Mouse (Mus musculus) midbrain, embryonic 12.5 days (tissue): ENCODE data around the gene Mypop. TPM values are rescaled to one million over a fixed set of nuclear protein-coding genes. Genes with fewer than 3 reads are reported as not detected.

Source experiments
- ATAC-seq: fragments of 200-750 bp; cut with Nextera tagmentation; 2 replicates; pipeline ENCODE4 v1.8.0; 2017; ENCODE audit warnings: low read depth, moderate TSS enrichment, moderate library complexity; ENCODE audit not compliant: low FRiP score
- H3K27ac ChIP-seq: fragments of 300-500 bp; sonication (generic); replicated peaks from 2 replicates; pipeline ENCODE4 v1.5.1; 2016; ENCODE audit warnings: mild to moderate bottlenecking
- H3K27me3 ChIP-seq: fragments of 300-500 bp; sonication (generic); 2 replicates; pipeline ENCODE4 v1.6.1; 2016; ENCODE audit warnings: mild to moderate bottlenecking
- H3K36me3 ChIP-seq: fragments of 300-500 bp; sonication (generic); 2 replicates; pipeline ENCODE4 v1.6.1; 2016
- H3K4me1 ChIP-seq: fragments of 300-500 bp; sonication (generic); 2 replicates; pipeline ENCODE4 v1.6.1; 2016
- H3K4me2 ChIP-seq: fragments of 300-500 bp; sonication (generic); replicated peaks from 2 replicates; pipeline ENCODE4 v1.6.1; 2016; ENCODE audit warnings: mild to moderate bottlenecking, moderate library complexity
- H3K4me3 ChIP-seq: fragments of 300-500 bp; sonication (generic); 2 replicates; pipeline ENCODE4 v1.5.1; 2016; ENCODE audit warnings: mild to moderate bottlenecking
- H3K9ac ChIP-seq: fragments of 300-500 bp; sonication (generic); replicated peaks from 2 replicates; pipeline ENCODE4 v1.6.1; 2016; ENCODE audit warnings: mild to moderate bottlenecking, moderate library complexity
- H3K9me3 ChIP-seq: fragments of 300-500 bp; sonication (generic); 2 replicates; pipeline ENCODE4 v1.6.1; 2016; ENCODE audit warnings: mild to moderate bottlenecking
- WGBS: fragments of 180-500 bp; shearing (Covaris S2); methylation state at CpG from one replicate; pipeline ENCODE4 v1.1.7; 2016; 5-methylcytosine and 5-hydroxymethylcytosine counted together
- polyA plus RNA-seq: library from polyadenylated mRNA; unstranded; fragments of >200 nt; fragmentation: Nextera tagmentation; extraction: Ambion mirVana; gene quantifications from 2 replicates; pipeline ENCODE4 v1.2.1, GENCODE M21; 2016

The Mypop gene
- polyA plus RNA-seq: 5.3 and 6.1 TPM in 2 replicates

DNA sequence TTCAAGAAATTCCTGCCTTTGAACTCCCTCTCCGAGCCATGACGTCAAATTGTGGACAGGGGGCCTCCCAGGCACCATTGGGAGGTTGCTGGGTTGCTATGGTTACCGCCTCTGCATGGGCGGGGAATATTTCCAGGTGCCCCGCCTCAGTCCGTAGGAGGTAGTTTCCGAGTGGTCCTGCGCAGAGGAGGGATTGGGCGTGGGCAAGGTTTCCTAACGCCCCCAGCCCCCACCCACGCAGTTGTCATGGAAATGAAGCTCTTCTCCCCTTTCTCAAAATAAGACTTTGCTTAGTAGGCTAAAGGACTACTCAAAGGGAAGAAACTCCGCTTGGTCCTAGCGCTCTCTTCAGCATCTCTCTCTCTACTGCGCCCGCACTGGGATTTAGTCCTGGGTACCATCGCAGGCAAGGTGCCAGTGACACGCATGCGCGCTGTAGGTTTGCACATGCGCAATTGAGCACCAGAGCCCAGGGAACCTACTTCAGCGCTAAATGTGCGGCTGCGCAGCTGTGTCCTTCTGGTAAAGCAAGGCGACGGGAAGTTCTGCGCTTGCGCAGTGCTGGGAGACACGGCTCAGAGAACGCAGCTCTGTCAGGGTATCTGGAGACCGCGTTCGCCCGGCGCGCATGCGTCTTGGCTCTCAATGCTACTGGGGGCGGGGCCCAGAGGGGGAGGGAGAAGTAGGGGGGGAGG lies at the start of gene Mypop:
Gene Mypop, plus strand, starts transcription at position 645 of the 695 bp plus-strand sequence.
- peak; percentile 93 for ATAC-seq
- Histone ChIP-seq H3K9ac (peak within 1 kb of the TSS; percentile 69), H3K27ac (peak within 1 kb of the TSS; percentile 95), H3K27me3 (peaks cover 25% of the 10 kb centered on the region), H3K4me3 (peak within 1 kb of the TSS; percentile 56), H3K4me1 (peaks cover 24% of the 10 kb centered on the region), H3K9me3 (no peaks in the 10 kb centered on the region), H3K4me2 (peak within 1 kb of the TSS; percentile 73), H3K36me3 (0 out of 2 replicates have a peak, but pooled peaks cover 4% of the 10 kb centered on the region)
- under 1% methylated on average over 36 of the region's 37 CpGs for WGBS

- Histone ChIP-seq H3K36me3 (peaks cover 30% of the 10 kb centered on the region), H3K27me3 (no peaks in the 10 kb centered on the region), H3K9ac (peak overlapping the region; percentile 46; the same call in 1 of the 2 replicates), H3K27ac (peak overlapping the region; percentile 93), H3K4me2 (peak overlapping the region; percentile 47), H3K4me1 (peaks cover 47% of the 10 kb centered on the region), H3K9me3 (no peaks in the 10 kb centered on the region), H3K4me3 (peak overlapping the region; percentile 21)
- ATAC-seq: peak; percentile 92
- WGBS: 18% methylated on average over 1 of the region's 1 CpGs
Observed at GRCm38 (mm10) chr7:18942376-18942775, 48.7 kb upstream of the Mypop start.

GRCm38 (mm10) chr7:18942815-18943214 lies 48.2 kb upstream of the Mypop start:
- H3K27me3 ChIP-seq: no peaks in the 10 kb centered on the region
- H3K9ac ChIP-seq: 0 out of 2 replicates have a peak overlapping the region, but pooled peaks have one; percentile 16
- 41% methylated on average over 9 of the region's 9 CpGs for WGBS
- peaks cover 34% of the 10 kb centered on the region for H3K36me3 ChIP-seq
- peak overlapping the region; percentile 47 for H3K4me2 ChIP-seq
- ATAC-seq: peak; percentile 57
- H3K9me3 ChIP-seq: no peaks in the 10 kb centered on the region
- H3K4me1 ChIP-seq: peaks cover 52% of the 10 kb centered on the region
- no peak overlapping the region for H3K4me3 ChIP-seq
- H3K27ac ChIP-seq: peak overlapping the region; percentile 93

DNA sequence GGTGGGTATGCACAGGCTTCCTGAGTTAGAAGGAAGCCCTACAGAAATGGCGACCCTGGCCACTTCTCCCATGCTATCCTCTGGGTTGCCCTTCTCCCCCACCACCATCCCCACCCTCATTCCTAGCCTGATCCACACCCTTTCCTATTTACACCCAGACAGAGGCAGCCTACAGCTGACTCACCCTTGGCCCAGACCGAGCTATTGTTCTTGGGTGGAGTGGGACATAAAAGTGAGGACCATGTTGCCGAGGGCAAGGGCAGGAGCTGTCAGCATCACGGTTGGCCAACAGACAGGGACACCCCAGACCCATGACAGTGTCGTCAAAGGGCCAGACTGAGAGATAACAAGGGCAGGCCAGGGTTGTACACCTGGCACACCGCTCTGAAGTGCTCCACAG lies 42.9 kb upstream of the Mypop start:
- Histone ChIP-seq H3K4me2 (no peak overlapping the region), H3K27ac (peak overlapping the region; percentile 97), H3K4me1 (peaks cover 64% of the 10 kb centered on the region), H3K4me3 (no peak overlapping the region), H3K36me3 (peaks cover 50% of the 10 kb centered on the region), H3K9me3 (no peaks in the 10 kb centered on the region), H3K27me3 (no peaks in the 10 kb centered on the region), H3K9ac (peak overlapping the region; percentile 28; the same call in 1 of the 2 replicates)
- WGBS: 46% methylated on average over 6 of the region's 6 CpGs
- no peak for ATAC-seq

DNA sequence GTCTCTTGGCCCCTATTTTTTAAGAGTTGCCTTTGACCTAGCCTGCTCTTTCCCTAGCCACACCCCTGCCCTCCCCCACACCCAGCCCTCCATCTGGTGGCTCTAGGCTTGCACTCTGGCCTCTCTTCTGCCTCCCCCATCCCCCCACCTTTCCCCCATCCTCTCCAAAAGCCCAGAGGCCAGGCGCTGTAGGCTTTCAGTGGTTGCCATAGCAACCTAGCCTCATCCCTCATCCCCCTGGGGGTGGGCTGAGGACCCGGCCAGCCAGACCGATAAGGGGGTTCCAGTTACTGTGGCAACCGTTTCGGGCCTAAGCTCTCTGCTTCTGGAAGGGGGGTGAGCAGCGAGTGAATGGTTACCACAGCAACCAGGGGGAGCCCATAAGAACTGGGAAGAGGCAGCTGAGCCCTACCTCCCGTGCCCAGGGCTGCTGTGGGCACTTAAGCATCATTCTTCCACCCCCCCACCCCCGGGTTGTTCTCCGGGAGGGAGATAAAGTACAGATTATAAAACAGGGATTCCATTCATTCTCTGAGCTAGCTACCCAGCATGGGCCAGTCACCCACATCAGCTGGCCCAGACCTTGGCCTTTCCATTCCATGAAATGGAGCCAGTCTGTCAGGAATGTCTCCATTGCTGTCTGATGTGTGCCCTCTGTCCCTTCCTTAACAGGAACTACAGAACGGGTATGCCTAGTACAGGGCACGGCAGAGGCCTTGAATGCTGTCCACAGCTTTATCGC lies 41.1 kb upstream of the Mypop start:
- WGBS: 12% methylated on average over 12 of the region's 12 CpGs
- H3K9me3 ChIP-seq: no peaks in the 10 kb centered on the region
- H3K4me3 ChIP-seq: peak overlapping the region; percentile 3
- ATAC-seq: peak; percentile 96
- H3K9ac ChIP-seq: peak overlapping the region; percentile 29; the same call in 1 of the 2 replicates
- H3K4me1 ChIP-seq: peaks cover 47% of the 10 kb centered on the region
- peaks cover 55% of the 10 kb centered on the region for H3K36me3 ChIP-seq
- H3K27ac ChIP-seq: peak overlapping the region; percentile 97
- H3K4me2 ChIP-seq: peak overlapping the region; percentile 49
- H3K27me3 ChIP-seq: no peaks in the 10 kb centered on the region

GRCm38 (mm10) chr7:18950523-18951315 lies 40.3 kb upstream of the Mypop start:
- Histone ChIP-seq H3K4me2 (peak overlapping the region; percentile 49), H3K27me3 (0 out of 2 replicates have a peak, but pooled peaks cover 5% of the 10 kb centered on the region), H3K9me3 (no peaks in the 10 kb centered on the region), H3K4me3 (peak overlapping the region; percentile 3), H3K27ac (peak overlapping the region; percentile 97), H3K9ac (peak overlapping the region; percentile 29; the same call in 1 of the 2 replicates), H3K36me3 (peaks cover 53% of the 10 kb centered on the region), H3K4me1 (peaks cover 47% of the 10 kb centered on the region)
- WGBS: 16% methylated on average over 18 of the region's 18 CpGs
- ATAC-seq: 0 out of 2 replicates have a peak, but pooled peaks have one; percentile 11

- Histone ChIP-seq H3K27ac (peak overlapping the region; percentile 97), H3K4me3 (peak overlapping the region; percentile 3; the same call in 1 of the 2 replicates), H3K4me2 (peak overlapping the region; percentile 49), H3K36me3 (peaks cover 56% of the 10 kb centered on the region), H3K4me1 (peaks cover 50% of the 10 kb centered on the region), H3K27me3 (peaks cover 8% of the 10 kb centered on the region; the same call in 1 of the 2 replicates), H3K9me3 (no peaks in the 10 kb centered on the region), H3K9ac (0 out of 2 replicates have a peak overlapping the region, but pooled peaks have one; percentile 2)
- no peak for ATAC-seq
- 22% methylated on average over 15 of the region's 15 CpGs for WGBS
Observed at GRCm38 (mm10) chr7:18951397-18951796, 39.6 kb upstream of the Mypop start.

DNA sequence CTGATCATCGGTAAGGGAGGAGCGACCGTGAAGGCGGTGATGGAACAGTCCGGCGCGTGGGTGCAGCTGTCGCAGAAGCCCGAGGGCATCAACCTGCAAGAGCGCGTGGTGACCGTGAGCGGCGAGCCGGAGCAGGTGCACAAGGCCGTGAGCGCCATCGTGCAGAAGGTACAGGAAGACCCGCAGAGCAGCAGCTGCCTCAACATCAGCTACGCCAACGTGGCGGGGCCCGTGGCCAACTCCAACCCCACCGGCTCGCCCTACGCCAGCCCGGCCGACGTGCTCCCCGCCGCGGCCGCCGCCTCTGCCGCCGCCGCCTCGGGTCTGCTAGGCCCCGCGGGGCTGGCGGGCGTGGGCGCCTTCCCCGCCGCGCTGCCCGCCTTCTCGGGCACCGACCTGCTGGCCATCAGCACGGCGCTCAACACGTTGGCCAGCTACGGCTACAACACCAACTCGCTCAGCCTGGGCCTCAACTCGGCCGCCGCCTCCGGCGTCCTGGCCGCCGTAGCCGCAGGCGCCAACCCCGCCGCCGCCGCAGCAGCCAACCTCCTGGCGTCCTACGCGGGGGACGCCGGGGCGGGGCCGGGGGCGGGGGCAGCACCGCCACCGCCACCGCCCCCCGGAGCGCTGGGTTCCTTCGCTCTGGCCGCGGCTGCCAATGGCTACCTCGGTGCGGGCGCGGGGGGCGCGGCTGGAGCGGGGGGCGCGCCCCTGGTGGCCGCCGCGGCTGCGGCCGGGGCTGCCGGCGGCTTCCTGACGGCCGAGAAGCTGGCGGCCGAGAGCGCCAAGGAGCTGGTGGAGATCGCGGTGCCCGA lies 33.3 kb upstream of the Mypop start:
- H3K4me3 ChIP-seq: peak overlapping the region; percentile 41
- H3K9ac ChIP-seq: peak overlapping the region; percentile 67
- H3K27me3 ChIP-seq: peaks cover 32% of the 10 kb centered on the region
- no peaks in the 10 kb centered on the region for H3K9me3 ChIP-seq
- peak; percentile 48 for ATAC-seq
- peak overlapping the region; percentile 75 for H3K4me2 ChIP-seq
- peak overlapping the region; percentile 79 for H3K27ac ChIP-seq
- H3K4me1 ChIP-seq: peaks cover 63% of the 10 kb centered on the region
- peaks cover 41% of the 10 kb centered on the region for H3K36me3 ChIP-seq
- WGBS: 1% methylated on average over 105 of the region's 107 CpGs

DNA sequence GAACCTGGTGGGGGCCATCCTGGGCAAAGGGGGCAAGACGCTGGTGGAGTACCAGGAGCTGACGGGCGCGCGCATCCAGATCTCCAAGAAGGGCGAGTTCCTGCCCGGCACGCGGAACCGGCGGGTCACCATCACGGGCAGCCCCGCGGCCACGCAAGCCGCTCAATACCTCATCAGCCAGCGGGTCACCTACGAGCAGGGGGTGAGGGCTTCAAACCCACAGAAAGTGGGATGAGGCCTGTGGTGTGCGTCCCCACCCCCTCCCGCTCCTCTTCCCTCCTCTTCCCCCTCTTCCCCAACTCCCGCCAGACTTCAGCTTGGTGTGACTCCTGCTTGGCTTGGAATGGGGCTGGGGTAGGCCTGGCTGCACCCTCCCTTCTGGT lies 32.7 kb upstream of the Mypop start:
- WGBS: 3% methylated on average over 21 of the region's 21 CpGs
- Histone ChIP-seq H3K36me3 (peaks cover 36% of the 10 kb centered on the region), H3K4me2 (peak overlapping the region; percentile 75), H3K9me3 (no peaks in the 10 kb centered on the region), H3K27me3 (peaks cover 38% of the 10 kb centered on the region), H3K27ac (peak overlapping the region; percentile 79), H3K9ac (peak overlapping the region; percentile 67), H3K4me3 (peak overlapping the region; percentile 41), H3K4me1 (peaks cover 69% of the 10 kb centered on the region)
- ATAC-seq: peak; percentile 8; the same call in 1 of the 2 replicates

- H3K27me3 ChIP-seq: peaks cover 48% of the 10 kb centered on the region
- H3K27ac ChIP-seq: no peak overlapping the region
- no peak for ATAC-seq
- no peak overlapping the region for H3K4me2 ChIP-seq
- peaks cover 27% of the 10 kb centered on the region for H3K36me3 ChIP-seq
- WGBS: 75% methylated on average over 8 of the region's 8 CpGs
- no peaks in the 10 kb centered on the region for H3K9me3 ChIP-seq
- no peak overlapping the region for H3K4me3 ChIP-seq
- peaks cover 79% of the 10 kb centered on the region for H3K4me1 ChIP-seq
- H3K9ac ChIP-seq: no peak overlapping the region
Observed at GRCm38 (mm10) chr7:18959446-18959845, 31.6 kb upstream of the Mypop start.
